Mouse (Mus musculus) kidney, postnatal 36 days (tissue): ENCODE results near the gene Ripor2.

Experiments
- DNase-seq, 2 experiments: peaks; one replicate each; pipeline ENCODE4 v3.0.0; 2021 to 2022; ENCODE audit warnings: mixed read lengths in 2 of 2

Ripor2 gene

DNA sequence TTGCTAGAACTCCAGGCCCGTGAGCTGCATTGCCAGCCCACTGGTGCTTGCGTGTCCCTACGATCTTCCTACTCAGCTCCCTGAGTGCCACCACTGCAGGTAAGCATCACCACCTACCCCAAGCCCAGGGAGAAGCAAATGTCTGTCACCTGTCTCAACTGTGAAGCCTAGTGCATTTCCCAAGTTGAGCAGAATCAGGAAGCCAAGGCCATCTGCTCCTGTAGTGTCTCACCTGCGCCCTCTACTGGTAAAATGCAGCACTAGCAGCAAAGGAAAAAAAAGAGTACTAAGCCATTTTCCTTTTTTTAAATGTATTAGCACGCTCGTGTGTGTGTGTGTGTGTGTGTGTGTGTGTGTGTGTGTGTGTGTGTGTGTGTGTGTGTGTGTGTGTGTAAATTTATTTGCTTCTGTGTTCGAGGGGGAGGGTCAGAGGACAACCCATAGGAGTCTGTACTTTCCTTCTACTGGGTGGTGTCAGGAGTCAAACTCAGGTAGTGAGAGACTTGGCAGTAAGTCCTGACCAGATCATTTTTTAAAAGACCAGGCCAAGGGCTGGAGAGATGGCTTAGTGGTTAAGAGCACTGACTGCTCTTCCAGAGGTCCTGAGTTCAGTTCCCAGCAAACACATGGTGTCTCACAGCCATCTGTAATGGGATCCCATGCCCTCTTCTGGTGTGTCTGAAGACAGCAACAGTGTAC, 194.3 kb downstream of the Ripor2 start:
- DNase-seq: peak; percentile 64 to 70

DNA sequence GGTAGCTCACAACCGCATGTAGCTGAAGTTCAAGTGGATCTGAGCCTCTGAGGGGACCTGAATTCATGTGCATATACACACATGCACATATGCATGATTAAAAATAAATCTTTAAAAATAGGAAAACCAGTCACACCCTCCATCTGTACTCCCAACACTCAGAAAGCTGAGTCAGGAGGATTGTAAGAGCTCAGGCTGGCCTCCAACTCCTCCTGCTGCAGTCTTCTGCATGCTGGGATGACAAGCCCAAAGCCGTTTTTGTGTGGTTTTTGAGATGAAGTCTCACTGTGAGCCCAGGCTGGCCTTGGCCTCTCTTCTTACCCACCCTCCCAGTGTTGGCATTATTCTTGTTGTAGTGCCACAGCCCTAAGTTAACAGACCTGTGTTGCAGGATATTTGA, 196.0 kb downstream of the Ripor2 start:
- DNase-seq: no peak

DNA sequence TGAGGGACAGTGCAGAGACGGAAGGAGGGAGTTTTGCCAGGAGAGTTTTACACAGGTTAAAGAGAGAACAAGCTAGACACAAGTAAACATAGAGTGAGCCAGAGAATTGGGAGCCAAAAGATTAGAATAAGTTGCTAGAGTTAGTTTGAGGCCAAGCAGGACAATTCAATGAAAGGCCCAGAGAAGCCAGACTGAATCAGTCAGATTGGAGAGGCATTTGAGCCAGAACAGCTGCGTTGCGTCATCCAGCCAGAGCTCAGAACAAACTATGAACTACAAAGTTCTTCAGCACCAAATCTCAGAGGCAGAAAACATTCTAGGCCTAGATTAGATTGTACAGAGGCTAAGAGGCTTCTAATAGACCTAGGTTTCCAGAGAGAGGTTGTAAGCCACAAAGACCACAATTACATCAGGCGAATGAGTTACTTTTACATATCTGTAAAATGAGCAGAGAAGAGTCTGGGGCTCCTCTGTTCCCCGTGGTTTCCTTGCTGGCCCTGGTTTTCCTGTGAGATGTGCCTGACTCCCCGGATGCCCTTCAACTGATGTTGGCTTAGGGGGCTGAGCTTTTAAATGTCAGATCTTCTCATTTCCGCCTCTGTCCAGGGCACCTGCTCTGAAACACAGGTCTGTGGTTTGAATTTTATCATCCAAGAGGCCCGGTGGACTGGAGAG, 196.9 kb downstream of the Ripor2 start:
- no peak for DNase-seq

DNA sequence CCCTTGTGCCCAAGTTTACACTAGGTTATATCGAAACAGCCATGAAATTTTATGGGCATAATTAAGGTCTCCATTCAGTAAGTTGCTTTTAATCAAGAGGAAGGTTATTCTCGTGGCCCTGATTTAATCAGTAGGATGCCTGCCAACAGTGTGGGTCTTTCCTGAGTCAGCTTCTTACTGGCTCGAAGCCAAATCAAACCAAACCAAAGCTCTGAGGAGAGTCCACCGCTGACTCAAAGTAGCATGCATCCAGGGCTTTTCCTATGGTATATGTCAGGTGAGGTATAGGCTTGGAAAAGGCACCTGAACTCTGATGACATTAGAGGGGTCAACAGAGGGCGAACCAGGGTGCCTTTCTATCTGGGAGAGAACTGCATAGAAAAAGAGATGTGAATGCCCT, 199.9 kb downstream of the Ripor2 start:
- peak in 1 of 2 experiments; percentile 28 for DNase-seq
